Mouse (Mus musculus) kidney, adult 2 months (tissue): Measurements from ENCODE around the gene Vmn2r14. TPM values are rescaled to one million over a fixed set of nuclear protein-coding genes. Genes with fewer than 3 reads are reported as not detected.
"Not testable (repeated sequence)": the region's sequence is repeated elsewhere in the genome, so short reads cannot be mapped to it uniquely, and the experiment has no call there.

ENCODE experiments used
- DNase-seq: peaks from one replicate; pipeline ENCODE4 v3.0.0; 2021
- H3K27ac ChIP-seq: fragments of 200-500 bp; 2 replicates; pipeline ENCODE4 v1.5.1; 2012; ENCODE audit warnings: low read depth, low read length, control low read depth, inconsistent platforms; ENCODE audit not compliant: insufficient read depth
- H3K27me3 ChIP-seq: fragments of 200-500 bp; replicated peaks from 2 replicates; pipeline ENCODE4 v1.6.1; 2012; ENCODE audit warnings: mild to moderate bottlenecking, moderate library complexity, low read length, inconsistent platforms; ENCODE audit not compliant: control insufficient read depth, insufficient read depth
- H3K36me3 ChIP-seq: fragments of 200-500 bp; 2 replicates; pipeline ENCODE4 v1.6.1; 2012; ENCODE audit warnings: mild to moderate bottlenecking, moderate library complexity, low read length, inconsistent platforms; ENCODE audit not compliant: control insufficient read depth, insufficient read depth
- H3K4me1 ChIP-seq: fragments of 200-500 bp; 2 replicates; pipeline ENCODE4 v1.6.1; 2011; ENCODE audit warnings: low read length; ENCODE audit not compliant: control insufficient read depth, insufficient read depth
- H3K4me3 ChIP-seq: fragments of 200-500 bp; 2 replicates; pipeline ENCODE4 v1.5.1; 2011; ENCODE audit warnings: mild to moderate bottlenecking, low read depth, low read length, control low read depth; ENCODE audit not compliant: insufficient read depth
- CTCF ChIP-seq: fragments of 200-500 bp; conservative IDR thresholded peaks from 2 replicates; pipeline ENCODE4 v1.5.1; 2011; ENCODE audit warnings: low read depth, mild to moderate bottlenecking, control low read depth, low read length, moderate library complexity, mixed read lengths; ENCODE audit not compliant: insufficient read depth, insufficient read length
- POLR2A ChIP-seq: fragments of 200-500 bp; IDR thresholded peaks from one replicate; pipeline ENCODE4 v1.6.1; 2011; ENCODE audit warnings: low read depth, low read length, control low read depth
- WGBS: fragments of 180-500 bp; shearing (Covaris S2); methylation state at CpG from one replicate; pipeline ENCODE4 v1.1.7; 2018; 5-methylcytosine and 5-hydroxymethylcytosine counted together
- polyA plus RNA-seq: library from polyadenylated mRNA; depleted of rRNA; stranded (reverse); fragments of >200 nt; gene quantifications from 2 replicates; pipeline ENCODE4 v1.2.3, GENCODE M21; 2012; rRNA removed

The Vmn2r14 gene
- polyA plus RNA-seq = not detected in 2 replicates

DNA sequence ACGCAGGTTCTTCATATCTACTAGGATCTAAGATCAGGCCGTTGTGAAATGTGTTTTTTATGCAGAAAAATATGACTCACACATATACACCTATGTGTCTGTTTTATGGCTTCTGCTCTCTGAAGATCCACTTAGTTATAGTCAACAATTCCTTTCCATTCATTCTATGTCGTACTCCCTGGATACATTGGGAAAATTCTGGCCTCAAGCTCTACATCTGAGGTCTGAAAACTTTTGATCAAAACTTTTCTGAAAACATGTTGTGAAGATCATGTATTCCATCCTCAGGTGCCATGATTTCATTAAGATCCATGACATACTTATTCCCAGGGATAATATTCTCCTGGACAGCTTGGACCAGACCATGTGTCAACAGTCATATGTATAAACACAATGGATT is at the start of gene Vmn2r14:
TSS of gene Vmn2r14 (minus strand) at position 101 of the 400 bp plus-strand sequence.
- no peaks in the 10 kb centered on the region for H3K36me3 ChIP-seq
- H3K27ac ChIP-seq = no peak within 1 kb of the TSS
- 64% methylated on average over 3 of the region's 3 CpGs for WGBS
- H3K27me3 ChIP-seq = no peaks in the 10 kb centered on the region
- no peaks in the 10 kb centered on the region for H3K4me1 ChIP-seq
- no peak within 1 kb of the TSS for H3K4me3 ChIP-seq
- TF ChIP-seq POLR2A (no peak), CTCF (no peak)
- DNase-seq = no peak

DNA sequence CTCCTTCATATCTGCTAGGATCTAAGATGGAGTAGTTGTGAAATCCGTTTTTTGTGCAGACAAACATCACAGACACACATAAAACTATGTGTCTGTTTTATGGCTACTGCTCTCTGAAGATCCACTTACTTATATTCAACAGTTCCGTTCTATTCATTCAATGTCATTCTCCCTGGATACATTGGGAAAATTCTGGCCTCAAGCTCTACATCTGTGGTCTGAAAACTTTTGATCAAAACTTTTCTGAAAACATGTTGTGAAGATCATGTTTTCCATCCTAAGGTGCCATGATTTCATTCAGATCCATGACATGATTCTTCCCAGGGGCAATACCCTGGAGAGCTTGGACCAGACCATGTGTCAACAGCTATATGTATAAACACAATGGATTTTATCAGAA is 32.4 kb downstream of the Vmn2r14 start, which contains the start of gene Vmn2r13:
TSS of gene Vmn2r13 (minus strand) at position 101 of the 400 bp plus-strand sequence.
- DNase-seq, H3K27ac ChIP-seq, H3K4me1 ChIP-seq, H3K4me3 ChIP-seq, H3K27me3 ChIP-seq, H3K36me3 ChIP-seq: not testable (repeated sequence)
- 50% methylated on average over 2 of the region's 2 CpGs for WGBS

DNA sequence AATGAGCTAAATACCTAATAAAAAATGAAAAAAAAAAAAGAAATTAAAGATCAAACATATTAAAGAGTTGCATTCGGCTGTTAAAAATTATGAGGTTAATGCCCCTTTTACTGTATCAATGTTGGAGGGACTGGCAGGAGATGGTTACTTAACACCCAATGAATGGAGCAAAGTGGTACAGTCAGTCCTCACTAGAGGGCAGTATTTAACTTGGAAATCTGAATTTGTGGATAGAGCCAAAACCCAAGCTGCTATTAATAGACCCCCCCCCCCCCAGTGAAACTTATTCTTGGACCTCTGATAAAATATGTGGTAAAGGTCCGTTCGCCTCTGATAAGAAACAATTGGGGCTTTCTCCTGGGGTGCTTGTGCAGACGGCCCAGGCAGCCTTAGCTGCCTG is 57.7 kb downstream of the Vmn2r14 start:
- H3K4me3 ChIP-seq, H3K4me1 ChIP-seq, H3K27ac ChIP-seq, H3K27me3 ChIP-seq, H3K36me3 ChIP-seq: not testable (repeated sequence)
- peak; percentile 8 for DNase-seq
- 84% methylated on average over 4 of the region's 4 CpGs for WGBS

Other genes with a start within 250 kb of the Vmn2r14 start
- not detected in 2 replicates for gene Vmn2r10, start 218.2 kb downstream of the Vmn2r14 start, polyA plus RNA-seq
- gene Vmn2r11, start 165.1 kb downstream of the Vmn2r14 start, polyA plus RNA-seq = not detected in 2 replicates
- gene Vmn2r12, start 126.8 kb downstream of the Vmn2r14 start, polyA plus RNA-seq = not detected in 2 replicates
- gene Vmn2r13, start 32.5 kb downstream of the Vmn2r14 start, polyA plus RNA-seq = not detected in 2 replicates
- gene Vmn2r15, start 72.9 kb upstream of the Vmn2r14 start, polyA plus RNA-seq = not detected in 2 replicates
- gene Vmn2r16, start 105.5 kb upstream of the Vmn2r14 start, polyA plus RNA-seq = not detected in 2 replicates
- gene Vmn2r17, start 195.0 kb upstream of the Vmn2r14 start, polyA plus RNA-seq = not detected in 2 replicates